Mouse (Mus musculus) urinary bladder, postnatal 4 days (tissue): ENCODE results near the gene Mdfi.
A peak's percentile ranks its signal among the peaks of the same experiment; 100 is the strongest.
"Not testable (repeated sequence)": the region's sequence is repeated elsewhere in the genome, so short reads cannot be mapped to it uniquely, and the experiment has no call there.

Experiments used
- DNase-seq, 2 experiments: peaks; one replicate each; pipeline ENCODE4 v3.0.0; 2021 to 2022; ENCODE audit warnings: low spot score in 2 of 2

Gene Mdfi

DNA sequence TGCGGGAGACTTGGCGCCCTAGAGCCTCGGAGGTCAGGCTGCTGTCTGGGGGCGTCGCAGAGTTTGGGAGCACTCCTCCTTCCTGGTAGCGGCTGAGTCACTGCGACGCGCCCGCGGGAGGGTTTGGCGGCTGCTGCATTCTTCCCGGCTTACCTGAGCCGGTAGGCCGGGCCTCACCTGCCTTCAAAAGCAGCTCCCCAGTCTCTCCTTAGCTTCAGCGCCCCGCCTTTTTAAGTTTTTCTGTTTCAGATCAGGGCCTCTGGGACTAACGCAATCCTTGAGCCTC, at the start of gene Mdfi:
Gene Mdfi, minus strand, starts transcription at position 210 of the 286 bp plus-strand sequence.
- no peak for DNase-seq

GRCm38 (mm10) chr17:47883099-47883498, 48.6 kb upstream of the Mdfi start:
- no peak for DNase-seq

DNA sequence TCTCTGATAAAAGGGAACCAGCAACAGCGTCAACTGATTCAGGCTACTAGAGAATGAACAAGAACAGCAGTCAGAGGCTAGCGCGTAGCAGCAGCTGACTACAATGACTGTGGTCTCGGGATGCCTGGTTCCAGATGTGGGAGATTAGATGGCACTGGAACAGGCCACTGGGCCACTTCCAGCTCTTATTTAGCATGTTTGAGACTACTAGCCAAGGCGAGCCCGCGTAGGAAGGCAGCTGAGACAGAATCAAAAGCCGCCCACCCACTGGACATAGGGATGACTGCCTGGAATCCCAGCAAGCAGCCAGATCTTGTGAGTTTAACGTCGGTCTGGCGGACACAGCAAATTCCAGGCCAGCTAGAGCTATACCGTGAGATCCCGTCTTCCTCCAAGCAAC, 46.8 kb upstream of the Mdfi start:
- DNase-seq: no peak

DNA sequence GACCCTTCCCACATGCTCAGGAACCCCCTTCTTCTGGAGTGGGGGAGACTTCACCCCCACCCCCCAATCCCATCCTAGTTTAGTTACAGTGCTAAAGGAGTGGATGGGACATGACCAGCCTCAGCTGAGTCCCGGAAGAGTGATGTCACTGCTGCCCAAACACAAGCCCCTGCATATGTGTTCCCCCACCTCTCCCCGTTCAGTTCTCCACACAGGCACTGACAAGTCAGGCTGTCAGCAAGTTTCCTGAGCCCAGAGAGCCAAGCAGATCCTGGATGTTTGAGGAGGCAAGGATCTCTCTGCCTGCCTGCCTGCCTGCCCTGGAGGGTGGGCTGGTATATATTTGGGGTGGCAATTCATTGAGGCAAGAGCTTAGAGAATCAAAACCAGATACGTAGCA, 44.7 kb upstream of the Mdfi start:
- DNase-seq: no peak

- DNase-seq: peak in 1 of 2 experiments; percentile 47
Observed at GRCm38 (mm10) chr17:47878378-47879089, 44.0 kb upstream of the Mdfi start.

DNA sequence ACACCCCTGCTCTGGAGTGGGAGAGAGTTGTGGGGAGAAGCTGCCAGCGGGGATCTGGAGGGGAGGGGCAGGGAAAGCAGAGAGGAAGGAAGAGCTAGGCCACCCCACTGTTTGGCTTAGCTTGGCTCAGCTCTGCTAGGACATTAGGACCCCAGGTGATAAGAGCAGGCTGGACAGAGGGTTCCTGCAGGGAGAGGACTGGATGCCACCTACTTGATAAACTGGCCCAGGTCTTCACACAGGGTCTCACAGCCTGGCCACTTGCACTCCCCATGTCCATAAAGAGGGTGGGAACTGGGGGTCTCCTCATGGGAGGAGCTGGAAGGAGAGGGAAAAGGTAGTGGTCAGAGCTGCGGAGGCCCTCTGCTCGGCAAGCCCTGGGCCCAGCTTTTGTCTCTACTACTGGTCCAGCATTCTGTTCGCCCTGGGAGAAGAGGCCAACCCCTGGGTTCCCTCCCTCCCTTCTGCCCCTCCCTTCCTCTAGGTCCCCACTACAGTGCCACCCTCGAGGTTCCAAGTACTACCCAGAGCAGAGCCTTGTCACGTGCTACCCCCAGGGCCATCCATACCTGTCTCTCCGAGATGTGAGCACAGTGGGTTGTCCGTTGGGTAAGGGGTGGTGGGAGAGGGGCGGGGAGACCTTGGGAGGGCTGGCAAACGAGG, 43.4 kb upstream of the Mdfi start:
- no peak for DNase-seq

DNA sequence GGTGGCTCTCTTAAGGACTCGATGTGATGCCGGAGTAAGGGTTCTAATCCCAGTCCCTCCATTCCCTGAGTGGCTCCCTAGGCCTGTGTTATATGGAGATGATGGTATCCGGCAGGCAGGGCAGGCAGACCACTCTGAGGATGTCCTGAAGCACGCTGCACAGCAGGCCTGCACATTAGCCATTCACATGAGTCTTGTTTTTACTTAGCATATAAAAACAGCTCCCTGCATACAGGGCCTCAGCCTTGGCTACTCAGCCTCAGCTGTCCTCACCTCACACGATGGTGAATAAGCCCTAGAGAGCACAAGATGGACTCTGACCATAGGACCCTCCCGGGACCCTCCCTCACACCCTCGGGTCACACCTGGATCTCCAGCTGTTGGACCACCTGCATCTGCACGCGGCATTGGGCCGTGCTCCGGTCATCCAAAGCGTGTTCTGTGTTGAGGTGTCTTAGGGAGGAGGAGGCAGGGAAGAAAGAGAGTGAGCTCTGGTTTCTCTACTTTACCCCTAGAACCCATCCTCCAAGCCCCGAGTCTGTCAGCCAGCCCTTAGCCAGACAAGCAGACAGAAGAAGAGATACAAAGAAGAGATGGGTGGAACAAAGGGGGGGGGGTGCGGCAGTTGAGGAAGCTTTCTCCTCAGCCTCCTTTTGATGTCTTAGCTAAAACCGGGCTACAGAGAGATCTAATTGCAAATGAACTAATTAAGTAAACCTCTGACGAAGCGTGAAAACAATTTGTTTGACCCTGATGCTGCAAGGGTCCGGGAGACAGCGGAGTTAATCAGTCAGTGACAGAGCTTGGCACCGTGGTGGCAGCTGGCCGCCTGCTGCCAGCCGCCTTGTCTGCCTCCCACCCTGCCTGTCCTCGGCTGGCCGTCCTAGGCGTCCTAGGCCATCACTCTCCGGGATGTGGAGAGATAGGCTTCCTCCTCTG, 42.6 kb upstream of the Mdfi start:
- no peak for DNase-seq

DNA sequence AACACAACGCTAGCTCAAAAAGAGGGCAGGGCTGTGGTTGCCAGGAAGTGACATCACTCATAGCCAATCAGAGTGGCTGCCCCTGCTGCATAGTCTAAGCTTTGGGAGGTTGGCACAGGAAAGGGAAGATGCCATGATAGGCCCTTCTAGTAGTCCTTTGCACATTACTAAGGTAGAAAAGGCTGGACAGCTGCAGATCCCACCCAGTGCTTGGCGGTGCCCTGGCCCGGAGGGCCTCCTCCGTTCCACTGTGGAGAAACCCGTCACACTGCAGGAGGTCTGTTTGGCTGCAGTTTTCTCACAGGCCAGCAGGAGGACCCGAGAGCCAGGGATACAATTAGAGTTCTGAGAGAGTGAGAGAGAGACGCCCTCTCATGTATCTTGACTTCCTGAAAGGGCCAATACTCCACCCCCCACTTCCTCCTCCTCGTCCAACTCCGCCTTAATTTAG, 38.9 kb upstream of the Mdfi start:
- peak; percentile 75 to 83 for DNase-seq

- no peak for DNase-seq
Observed at GRCm38 (mm10) chr17:47872311-47873011, 38.0 kb upstream of the Mdfi start.

- DNase-seq: no peak
Observed at GRCm38 (mm10) chr17:47869874-47870273, 35.4 kb upstream of the Mdfi start.

DNA sequence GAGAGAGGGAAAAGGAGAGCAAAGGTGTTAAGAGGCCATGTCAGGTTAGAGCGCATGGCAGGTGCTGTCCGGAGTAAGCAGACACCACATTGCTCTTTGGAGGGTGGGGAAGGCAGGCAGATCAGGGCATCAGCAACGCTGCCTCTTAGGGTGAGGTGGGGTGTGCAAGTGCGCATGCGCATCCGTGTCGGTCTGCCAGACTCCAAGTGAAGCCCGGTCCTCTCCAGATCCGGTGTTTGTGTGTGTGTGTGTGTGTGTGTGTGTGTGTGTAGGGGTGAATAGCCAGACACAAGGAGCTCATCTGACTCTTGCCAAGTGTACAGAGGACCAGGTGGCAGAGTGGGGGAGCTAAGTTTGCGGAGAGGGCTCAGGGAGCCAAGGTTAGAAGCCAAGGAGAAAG, 31.5 kb upstream of the Mdfi start:
- no peak for DNase-seq

- peak; percentile 76 to 93 for DNase-seq
Observed at GRCm38 (mm10) chr17:47864496-47864895, 30.0 kb upstream of the Mdfi start.

DNA sequence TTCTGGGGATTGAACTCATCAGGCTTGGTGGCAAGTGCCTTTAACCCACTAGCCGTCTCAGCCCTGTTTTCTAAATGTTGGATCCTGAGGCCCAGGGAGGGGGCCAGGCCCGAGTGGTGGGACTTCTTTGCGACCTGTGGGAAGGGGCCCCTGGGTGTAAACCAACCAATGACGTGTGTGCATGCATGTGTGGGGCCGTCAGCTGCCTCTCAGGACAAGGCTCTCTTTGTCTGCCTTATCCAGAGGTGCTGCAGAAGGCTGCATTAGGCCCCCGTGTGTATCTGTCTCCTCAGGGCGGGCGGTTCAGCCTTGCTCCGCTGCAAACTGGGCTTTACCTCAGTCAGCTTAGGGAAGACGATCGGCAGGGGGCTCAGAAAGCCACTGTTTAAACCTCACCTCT, 28.9 kb upstream of the Mdfi start:
- no peak for DNase-seq

DNA sequence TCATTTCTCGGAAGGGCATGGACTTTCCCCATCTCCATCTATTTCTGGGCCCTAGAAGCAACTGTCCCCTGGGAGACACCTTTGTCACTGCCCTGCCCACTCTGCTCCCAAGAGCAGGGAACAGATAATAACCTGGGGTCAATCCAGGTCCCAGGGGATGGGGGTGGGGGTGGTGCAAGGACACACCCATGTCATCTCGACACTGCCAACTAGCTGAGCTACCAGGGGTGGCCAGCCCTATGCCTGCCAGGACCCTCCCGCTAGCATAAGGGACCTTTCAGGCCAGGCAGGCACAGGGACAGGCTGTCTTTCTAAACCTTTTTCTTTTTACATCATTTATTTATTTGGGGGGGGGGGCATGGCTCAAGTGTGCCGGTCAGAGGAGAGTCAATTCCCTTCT, 28.5 kb upstream of the Mdfi start:
- no peak for DNase-seq

GRCm38 (mm10) chr17:47855544-47855943, 21.1 kb upstream of the Mdfi start:
- no peak for DNase-seq

DNA sequence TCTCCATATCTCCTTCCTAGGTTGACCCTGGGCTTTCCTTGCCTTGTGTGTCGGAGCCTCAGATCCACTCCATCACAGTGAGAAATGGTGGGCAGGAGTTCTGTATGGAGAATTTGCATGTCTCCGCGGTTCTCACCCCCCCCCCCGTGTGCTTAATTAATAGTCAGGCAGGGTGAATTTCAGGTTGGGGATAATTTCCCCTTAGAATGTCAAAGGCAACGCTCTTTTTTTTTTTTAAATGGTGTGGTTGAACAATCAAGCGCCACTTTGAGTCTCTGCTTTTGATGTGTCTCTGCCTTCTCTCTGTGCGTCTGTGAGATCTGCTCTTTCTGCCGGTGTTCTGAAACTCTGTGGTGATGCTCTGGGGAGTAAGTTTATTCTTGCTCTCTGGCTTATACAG, 20.4 kb upstream of the Mdfi start:
- no peak for DNase-seq

DNA sequence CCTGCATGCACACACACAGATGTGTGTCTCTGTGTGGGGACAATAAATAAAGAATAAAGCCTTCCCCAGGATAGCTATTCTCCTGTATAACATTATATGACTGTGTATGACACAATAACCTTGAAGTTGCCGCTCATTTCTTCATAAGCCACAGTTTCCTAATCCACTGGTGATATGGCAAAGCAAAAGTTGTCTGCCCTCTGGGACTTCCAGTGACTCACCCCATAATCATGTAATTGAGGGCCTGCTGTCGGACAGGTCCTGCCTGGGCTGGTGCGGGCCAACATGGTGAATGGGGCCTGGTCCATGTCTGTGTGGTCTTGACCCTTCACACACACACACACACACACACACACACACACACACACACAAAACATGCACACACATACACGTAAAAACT, 19.3 kb upstream of the Mdfi start:
- DNase-seq: no peak

DNA sequence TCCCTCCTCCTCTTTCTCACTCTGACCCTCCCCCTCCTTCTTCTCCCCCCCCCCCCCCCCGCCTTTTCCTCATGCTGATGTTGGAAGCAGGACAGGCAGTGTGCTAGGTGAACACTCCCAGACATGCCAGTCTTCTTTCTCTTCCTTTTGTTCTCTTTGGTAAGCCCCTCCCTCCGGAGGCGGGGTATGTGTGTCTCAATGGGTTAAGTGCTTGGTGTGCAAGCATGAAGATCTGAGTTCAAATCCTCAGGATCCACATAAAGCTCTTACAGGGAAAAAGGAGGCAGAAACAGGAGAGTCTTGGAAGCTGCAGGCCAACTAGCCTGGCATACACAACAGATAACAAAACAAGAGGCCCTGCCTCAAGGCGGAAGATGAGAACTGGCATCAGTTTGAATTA, 18.8 kb upstream of the Mdfi start:
- no peak for DNase-seq

- not testable (repeated sequence) for DNase-seq
Observed at GRCm38 (mm10) chr17:47851798-47852360, 17.4 kb upstream of the Mdfi start.

GRCm38 (mm10) chr17:47850639-47851314, 16.3 kb upstream of the Mdfi start:
- no peak for DNase-seq

- DNase-seq: no peak
Observed at GRCm38 (mm10) chr17:47850035-47850434, 15.5 kb upstream of the Mdfi start.
